8 mouse cellular contexts compared by ENCODE assay signal in genomic region chr9:110879998-110880561, GRCm38 (mm10). TPM values are rescaled to one million over a fixed set of nuclear protein-coding genes. Genes with fewer than 3 reads are reported as not detected.
DNase-seq lines count a peak whose midpoint lies in the region; ATAC-seq and TF ChIP-seq lines count a peak whose summit lies in the region.

Gene Tmie, minus strand, starts transcription at chr9:110880113.

- H3K9me3 ChIP-seq in intestine, postnatal 0 days (ENCODE audit: control insufficient read depth), result no peaks in the 10 kb centered on the region
- no peaks in the 10 kb centered on the region for H3K9me3 ChIP-seq in liver, embryonic 11.5 days (ENCODE audit: control insufficient read depth, low read length)
- H3K9me3 ChIP-seq in midbrain, postnatal 0 days (ENCODE audit: low read length), result no peaks in the 10 kb centered on the region
- H3K9me3 ChIP-seq in stomach, postnatal 0 days (ENCODE audit: control insufficient read depth, low read length), result no peaks in the 10 kb centered on the region

- WGBS in cerebellum, adult 2 months, result under 1% methylated on average over 57 of the region's 57 CpGs
- under 1% methylated on average over 57 of the region's 57 CpGs for WGBS in heart, adult 2 months
- WGBS in intestine, postnatal 0 days, result under 1% methylated on average over 43 of the region's 57 CpGs
- WGBS in liver, embryonic 11.5 days, result 2% methylated on average over 32 of the region's 57 CpGs
- WGBS in midbrain, postnatal 0 days, result under 1% methylated on average over 50 of the region's 57 CpGs
- WGBS in stomach, postnatal 0 days, result under 1% methylated on average over 51 of the region's 57 CpGs

- peak within 1 kb of the TSS; percentile 35; the same call in 1 of the 2 replicates for H3K27ac ChIP-seq in cerebellum, adult 2 months (ENCODE audit: insufficient read depth, low read length)
- peak within 1 kb of the TSS; percentile 98 for H3K27ac ChIP-seq in heart, adult 2 months
- peak within 1 kb of the TSS; percentile 88 for H3K27ac ChIP-seq in intestine, postnatal 0 days (ENCODE audit: low read depth, low read length)
- H3K27ac ChIP-seq in liver, embryonic 11.5 days (ENCODE audit: low read depth, low read length), result no peak within 1 kb of the TSS
- H3K27ac ChIP-seq in midbrain, postnatal 0 days (ENCODE audit: low read depth, low read length), result peak within 1 kb of the TSS; percentile 26; the same call in 1 of the 2 replicates
- H3K27ac ChIP-seq in stomach, postnatal 0 days (replicated peaks), result peak within 1 kb of the TSS; percentile 88

- peak in 1 of 2 experiments; percentile 23 for DNase-seq in cerebellum, adult 2 months
- no peak for DNase-seq in cerebellum, adult 11 months
- peak; percentile 90 to 91 for DNase-seq in heart, adult 2 months
- no peak for DNase-seq in liver, embryonic 11.5 days (ENCODE audit: low spot score)
- peak; percentile 40 for DNase-seq in midbrain, postnatal 0 days (ENCODE audit: low spot score)
- DNase-seq in stomach, postnatal 0 days (ENCODE audit: low spot score), result peak; percentile 91

- H3K4me2 ChIP-seq in intestine, postnatal 0 days (replicated peaks; ENCODE audit: low read depth), result peak within 1 kb of the TSS; percentile 75
- peak within 1 kb of the TSS; percentile 71 for H3K4me2 ChIP-seq in liver, embryonic 11.5 days
- H3K4me2 ChIP-seq in midbrain, postnatal 0 days (ENCODE audit: low read depth, low read length, poor library complexity, severe bottlenecking), result peak within 1 kb of the TSS; percentile 92
- peak within 1 kb of the TSS; percentile 67 for H3K4me2 ChIP-seq in stomach, postnatal 0 days (replicated peaks; ENCODE audit: low read depth)

- peak; percentile 43 for ATAC-seq in common myeloid progenitor, adult 5-6 weeks (replicated peaks; ENCODE audit: low read depth, poor library complexity, severe bottlenecking)
- peak; percentile 77 for ATAC-seq in intestine, postnatal 0 days
- peak; percentile 52; the same call in 1 of the 2 replicates for ATAC-seq in liver, embryonic 11.5 days (replicated peaks; ENCODE audit: low FRiP score)
- peak; percentile 52 for ATAC-seq in midbrain, postnatal 0 days (ENCODE audit: low FRiP score)
- peak; percentile 78 for ATAC-seq in stomach, postnatal 0 days (ENCODE audit: low FRiP score, low TSS enrichment)

- no peak for TF ChIP-seq CTCF in cerebellum, adult 2 months (IDR thresholded peaks at IDR 0.05; ENCODE audit: borderline replicate concordance, insufficient read depth, low read depth, low read length)
- TF ChIP-seq CTCF in heart, adult 2 months (IDR thresholded peaks at IDR 0.05), result peak; percentile 25
- peak; percentile 30 for TF ChIP-seq CTCF in intestine, postnatal 0 days (IDR thresholded peaks at IDR 0.05; ENCODE audit: low read depth)
- TF ChIP-seq CTCF in midbrain, postnatal 0 days (IDR thresholded peaks at IDR 0.05), result no peak
- TF ChIP-seq CTCF in stomach, postnatal 0 days (IDR thresholded peaks at IDR 0.05; ENCODE audit: low read depth), result no peak

- peak within 1 kb of the TSS; percentile 49 for H3K4me3 ChIP-seq in cerebellum, adult 2 months (replicated peaks; ENCODE audit: insufficient read depth, low read depth, low read length)
- H3K4me3 ChIP-seq in heart, adult 2 months, result peak within 1 kb of the TSS; percentile 90
- H3K4me3 ChIP-seq in intestine, postnatal 0 days (ENCODE audit: low read depth, low read length), result peak within 1 kb of the TSS; percentile 49
- peak within 1 kb of the TSS; percentile 52 for H3K4me3 ChIP-seq in liver, embryonic 11.5 days (ENCODE audit: low read depth, low read length)
- H3K4me3 ChIP-seq in midbrain, postnatal 0 days (ENCODE audit: low read depth, low read length), result peak within 1 kb of the TSS; percentile 59
- peak within 1 kb of the TSS; percentile 53 for H3K4me3 ChIP-seq in stomach, postnatal 0 days (ENCODE audit: low read depth, low read length)

- H3K9ac ChIP-seq in heart, adult 2 months (ENCODE audit: low read depth, low read length), result peak within 1 kb of the TSS; percentile 80
- peak within 1 kb of the TSS; percentile 60 for H3K9ac ChIP-seq in intestine, postnatal 0 days (ENCODE audit: low read depth, low read length)
- peak within 1 kb of the TSS; percentile 26; the same call in 1 of the 2 replicates for H3K9ac ChIP-seq in liver, embryonic 11.5 days (ENCODE audit: low read depth, low read length)
- H3K9ac ChIP-seq in midbrain, postnatal 0 days (replicated peaks; ENCODE audit: low read length, poor library complexity, severe bottlenecking), result peak within 1 kb of the TSS; percentile 25
- peak within 1 kb of the TSS; percentile 53 for H3K9ac ChIP-seq in stomach, postnatal 0 days (ENCODE audit: low read length)

- no peaks in the 10 kb centered on the region for H3K36me3 ChIP-seq in heart, adult 2 months (ENCODE audit: control insufficient read depth, insufficient read depth, low read length)
- H3K36me3 ChIP-seq in intestine, postnatal 0 days (ENCODE audit: control insufficient read depth, insufficient read depth), result peaks cover 7% of the 10 kb centered on the region; the same call in 1 of the 2 replicates
- H3K36me3 ChIP-seq in liver, embryonic 11.5 days (ENCODE audit: control insufficient read depth, insufficient read depth, low read length), result no peaks in the 10 kb centered on the region
- no peaks in the 10 kb centered on the region for H3K36me3 ChIP-seq in midbrain, postnatal 0 days (ENCODE audit: insufficient read depth, low read length)
- H3K36me3 ChIP-seq in stomach, postnatal 0 days (ENCODE audit: control insufficient read depth, insufficient read depth, low read length), result no peaks in the 10 kb centered on the region; the same call in 1 of the 2 replicates

- no peaks in the 10 kb centered on the region for H3K79me2 ChIP-seq in heart, adult 2 months (replicated peaks; ENCODE audit: control insufficient read depth, insufficient read depth, low read length)

- peaks cover 4% of the 10 kb centered on the region for H3K4me1 ChIP-seq in cerebellum, adult 2 months (ENCODE audit: control insufficient read depth, insufficient read depth, low read length)
- peaks cover 18% of the 10 kb centered on the region for H3K4me1 ChIP-seq in heart, adult 2 months (ENCODE audit: control insufficient read depth, insufficient read depth, low read length)
- H3K4me1 ChIP-seq in intestine, postnatal 0 days (replicated peaks; ENCODE audit: control insufficient read depth, insufficient read depth, low read length), result peaks cover 5% of the 10 kb centered on the region
- H3K4me1 ChIP-seq in liver, embryonic 11.5 days (replicated peaks; ENCODE audit: control insufficient read depth, insufficient read depth, low read length), result peaks cover 2% of the 10 kb centered on the region; the same call in 1 of the 2 replicates
- H3K4me1 ChIP-seq in midbrain, postnatal 0 days (ENCODE audit: insufficient read depth, low read length), result peaks cover 4% of the 10 kb centered on the region
- peaks cover 5% of the 10 kb centered on the region; the same call in 1 of the 2 replicates for H3K4me1 ChIP-seq in stomach, postnatal 0 days (replicated peaks; ENCODE audit: control insufficient read depth, insufficient read depth)

- no peak for TF ChIP-seq POLR2A in cerebellum, adult 2 months (IDR thresholded peaks at IDR 0.05; ENCODE audit: borderline replicate concordance, insufficient read depth, low read length)
- TF ChIP-seq POLR2A in heart, adult 2 months (IDR thresholded peaks at IDR 0.05; ENCODE audit: insufficient read depth, low read depth, low read length), result peak; percentile 95

- no peaks in the 10 kb centered on the region for H3K27me3 ChIP-seq in cerebellum, adult 2 months (ENCODE audit: control insufficient read depth, insufficient read depth, low read length)
- no peaks in the 10 kb centered on the region for H3K27me3 ChIP-seq in heart, adult 2 months (ENCODE audit: control insufficient read depth, insufficient read depth, low read length)
- no peaks in the 10 kb centered on the region for H3K27me3 ChIP-seq in intestine, postnatal 0 days (replicated peaks; ENCODE audit: control insufficient read depth, insufficient read depth, low read length)
- peaks cover 46% of the 10 kb centered on the region for H3K27me3 ChIP-seq in liver, embryonic 11.5 days (replicated peaks; ENCODE audit: control insufficient read depth, insufficient read depth, low read length)
- peaks cover 14% of the 10 kb centered on the region for H3K27me3 ChIP-seq in midbrain, postnatal 0 days (ENCODE audit: insufficient read depth, low read length)
- H3K27me3 ChIP-seq in stomach, postnatal 0 days (ENCODE audit: control insufficient read depth, insufficient read depth, low read length), result no peaks in the 10 kb centered on the region

- intact Hi-C loops in heart, adult 2 months (cut with DNase I), result loop anchor here (2.0 kb wide), 2 partner anchors 41 to 111 kb away; partner anchors contain the start of gene Rtp3

- peak; percentile 53; the same call in 1 of the 2 replicates for TF ChIP-seq EP300 in heart, adult 2 months (IDR thresholded peaks at IDR 0.05; ENCODE audit: insufficient read depth, low read depth, low read length)
- TF ChIP-seq EP300 in stomach, postnatal 0 days (optimal IDR thresholded peaks at IDR 0.05), result no peak

RNA-seq across cellular contexts. Expression of gene Tmie, which starts in this region (rescaled TPM):
- 3.7 and 4.4 TPM in 2 replicates for polyA plus RNA-seq in cerebellum, adult 2 months (2012; rRNA removed)
- 0.23 TPM in 1 of 2 replicates, not detected in the other for total RNA-seq in common myeloid progenitor, adult 5-6 weeks (2017)
- total RNA-seq in heart, adult 2 months (2021), result 1 to 10 TPM; 1.3 to 1.7 TPM
- polyA plus RNA-seq in heart, adult 2 months (2012; rRNA removed), result 1.00 and 1.1 TPM in 2 replicates
- polyA plus RNA-seq in intestine, postnatal 0 days (2015; fragmentation: Nextera tagmentation; extraction: Ambion mirVana), result 10.0 and 11.2 TPM in 2 replicates
- 0.96 and 1.5 TPM in 2 replicates for polyA plus RNA-seq in liver, embryonic 11.5 days (2014; fragmentation: Nextera tagmentation; extraction: Ambion mirVana)
- total RNA-seq in midbrain, postnatal 0 days (2014; rRNA removed), result 3.7 and 7.6 TPM in 2 replicates
- polyA plus RNA-seq in midbrain, postnatal 0 days (2015; fragmentation: Nextera tagmentation; extraction: Ambion mirVana), result 6.6 and 7.6 TPM in 2 replicates
- polyA plus RNA-seq in stomach, postnatal 0 days (2015; fragmentation: Nextera tagmentation; extraction: Ambion mirVana), result 1.5 and 1.6 TPM in 2 replicates

Comparison
In these comparisons a context has a peak if more than half of its experiments do, and no peak if none do; other contexts are left out.
1. Peak in ATAC-seq in common myeloid progenitor, adult 5-6 weeks; RNA of the gene not detected or under 1 TPM.
2. DNase-seq: peak in heart, adult 2 months (2 of 2), midbrain, postnatal 0 days (single experiment) and stomach, postnatal 0 days (single experiment); none in cerebellum, adult 11 months (single experiment) and liver, embryonic 11.5 days (single experiment).
3. CTCF ChIP-seq: peak in heart, adult 2 months (single experiment) and intestine, postnatal 0 days (single experiment); none in cerebellum, adult 2 months (single experiment), midbrain, postnatal 0 days (single experiment) and stomach, postnatal 0 days (single experiment).
4. H3K9ac ChIP-seq: peak in every context shown above with its lines; median percentile 80 in heart, adult 2 months; 60 in intestine, postnatal 0 days; 53 in stomach, postnatal 0 days; 26 in liver, embryonic 11.5 days; 25 in midbrain, postnatal 0 days.
5. Peak in every context shown above with its lines, with median percentiles within 50 percentile points of each other: H3K4me3 ChIP-seq, ATAC-seq and H3K4me2 ChIP-seq.